Mouse (Mus musculus) forebrain, embryonic 13.5 days (tissue): Measurements from ENCODE around the gene Actrt1. TPM values are rescaled to one million over a fixed set of nuclear protein-coding genes. Genes with fewer than 3 reads are reported as not detected.

Source experiments
- ATAC-seq: fragments of 200-750 bp; cut with Nextera tagmentation; 2 replicates; pipeline ENCODE4 v1.8.0; 2017
- H3K27ac ChIP-seq: fragments of 300-500 bp; sonication (generic); 2 replicates; pipeline ENCODE4 v1.5.1; 2015; ENCODE audit warnings: inconsistent platforms, mild to moderate bottlenecking, moderate library complexity
- H3K27me3 ChIP-seq: fragments of 300-500 bp; sonication (generic); 2 replicates; pipeline ENCODE4 v1.6.1; 2015; ENCODE audit warnings: mild to moderate bottlenecking, inconsistent platforms
- H3K36me3 ChIP-seq: fragments of 300-500 bp; sonication (generic); 2 replicates; pipeline ENCODE4 v1.6.1; 2015; ENCODE audit warnings: mild to moderate bottlenecking, inconsistent platforms; ENCODE audit not compliant: poor library complexity, severe bottlenecking
- H3K4me1 ChIP-seq: fragments of 300-500 bp; sonication (generic); 2 replicates; pipeline ENCODE4 v1.6.1; 2015; ENCODE audit warnings: inconsistent platforms
- H3K4me2 ChIP-seq: fragments of 300-500 bp; sonication (generic); 2 replicates; pipeline ENCODE4 v1.6.1; 2015; ENCODE audit warnings: inconsistent platforms, mild to moderate bottlenecking, moderate library complexity
- H3K4me3 ChIP-seq: fragments of 300-500 bp; sonication (generic); 2 replicates; pipeline ENCODE4 v1.5.1; 2015; ENCODE audit warnings: mild to moderate bottlenecking, inconsistent platforms
- H3K9ac ChIP-seq: fragments of 300-500 bp; sonication (generic); 2 replicates; pipeline ENCODE4 v1.6.1; 2015; ENCODE audit warnings: mild to moderate bottlenecking, inconsistent platforms
- H3K9me3 ChIP-seq: fragments of 300-500 bp; sonication (generic); replicated peaks from 2 replicates; pipeline ENCODE4 v1.6.1; 2016; ENCODE audit warnings: inconsistent platforms
- WGBS: fragments of 180-500 bp; shearing (Covaris S2); methylation state at CpG from one replicate; pipeline ENCODE4 v1.1.7; 2015; 5-methylcytosine and 5-hydroxymethylcytosine counted together
- polyA plus RNA-seq: library from polyadenylated mRNA; unstranded; fragments of >200 nt; fragmentation: Nextera tagmentation; extraction: Ambion mirVana; gene quantifications from 2 replicates; pipeline ENCODE4 v1.2.1, GENCODE M21; 2015

The Actrt1 gene
- polyA plus RNA-seq, result not detected in 2 replicates

GRCm38 (mm10) chrX:46328707-46329106, at the start of gene Actrt1:
Gene Actrt1, plus strand, starts transcription at chrX:46329007.
- Histone ChIP-seq H3K27ac (no peak within 1 kb of the TSS), H3K4me2 (no peak within 1 kb of the TSS), H3K4me3 (no peak within 1 kb of the TSS), H3K36me3 (no peaks in the 10 kb centered on the region), H3K9me3 (no peaks in the 10 kb centered on the region), H3K27me3 (no peaks in the 10 kb centered on the region), H3K9ac (no peak within 1 kb of the TSS), H3K4me1 (no peaks in the 10 kb centered on the region)
- no peak for ATAC-seq

DNA sequence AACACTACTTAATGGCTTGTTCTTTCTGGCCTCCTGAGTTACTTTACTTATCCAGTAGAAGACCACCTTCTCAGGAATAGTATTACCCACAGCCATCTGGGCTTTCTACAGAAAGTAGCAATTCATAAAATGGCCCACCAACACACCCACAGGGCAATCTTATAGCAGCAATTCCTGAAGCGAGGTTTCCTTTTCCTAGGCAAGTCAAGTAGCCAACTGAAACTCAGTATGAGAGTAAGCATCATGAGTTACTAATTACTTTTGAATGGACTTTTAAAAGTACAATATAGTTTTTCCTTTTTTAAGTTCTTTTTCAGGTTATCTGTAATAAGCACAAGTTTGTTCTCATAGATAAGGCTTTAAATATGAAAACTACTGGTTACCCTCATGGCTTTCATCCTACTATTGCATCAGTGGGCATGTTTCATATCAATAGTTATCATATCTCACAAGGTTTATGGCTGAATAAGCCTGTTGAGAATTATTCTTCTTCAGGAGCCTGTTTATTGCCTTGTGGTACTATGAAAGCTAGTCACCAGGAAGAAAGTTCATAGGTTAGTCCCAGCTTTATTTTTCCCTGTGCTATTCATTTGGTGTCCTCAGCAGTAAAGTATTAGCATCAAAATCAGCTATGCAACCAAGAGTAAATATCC, 2.8 kb downstream of the Actrt1 start:
- no peaks in the 10 kb centered on the region for H3K9me3 ChIP-seq
- H3K4me1 ChIP-seq, result no peaks in the 10 kb centered on the region
- 65% methylated on average over 1 of the region's 1 CpGs for WGBS
- ATAC-seq, result no peak
- no peak overlapping the region for H3K9ac ChIP-seq
- no peaks in the 10 kb centered on the region for H3K27me3 ChIP-seq
- no peak overlapping the region for H3K4me2 ChIP-seq
- H3K4me3 ChIP-seq, result no peak overlapping the region
- no peaks in the 10 kb centered on the region for H3K36me3 ChIP-seq
- no peak overlapping the region for H3K27ac ChIP-seq
